8 mouse cellular contexts compared by ENCODE assay signal in genomic region chr3:69290294-69290693, GRCm38 (mm10). TPM values are rescaled to one million over a fixed set of nuclear protein-coding genes. Genes with fewer than 3 reads are reported as not detected.
A peak's percentile ranks its signal among the peaks of the same experiment; 100 is the strongest.
DNase-seq lines count a peak whose midpoint lies in the region; ATAC-seq lines count a peak whose summit lies in the region.
"Had no signal": no experiment of that assay in that cellular context is flagged by ENCODE, and none has a peak within 500 bp of the region (broad histone marks: within the 10 kb centered on the region; RNA-seq: fewer than 3 reads in every experiment).

No protein-coding gene starts in this region.

- H3K36me3 ChIP-seq in heart, embryonic 13.5 days, result no peaks in the 10 kb centered on the region
- H3K36me3 ChIP-seq in midbrain, embryonic 15.5 days (replicated peaks), result no peaks in the 10 kb centered on the region
- H3K36me3 ChIP-seq: liver, embryonic 13.5 days had no signal

- 0 out of 2 replicates have a peak overlapping the region, but pooled peaks have one; percentile 14 for H3K27ac ChIP-seq in heart, embryonic 13.5 days (replicated peaks)
- H3K27ac ChIP-seq in midbrain, embryonic 15.5 days, result no peak overlapping the region
- H3K27ac ChIP-seq: liver, embryonic 13.5 days had no signal

- no peak overlapping the region for H3K9ac ChIP-seq in heart, embryonic 13.5 days
- H3K9ac ChIP-seq in midbrain, embryonic 15.5 days, result no peak overlapping the region
- H3K9ac ChIP-seq: liver, embryonic 13.5 days had no signal

- H3K4me3 ChIP-seq in heart, embryonic 13.5 days, result no peak overlapping the region
- no peak overlapping the region for H3K4me3 ChIP-seq in midbrain, embryonic 15.5 days
- H3K4me3 ChIP-seq: liver, embryonic 13.5 days had no signal

- no peak for ATAC-seq in heart, embryonic 13.5 days (ENCODE audit: extremely low read depth, insufficient number of reproducible peaks, low FRiP score, low TSS enrichment)
- ATAC-seq in midbrain, embryonic 15.5 days (replicated peaks), result peak; percentile 75

- no peaks in the 10 kb centered on the region for H3K9me3 ChIP-seq in heart, embryonic 13.5 days
- no peaks in the 10 kb centered on the region for H3K9me3 ChIP-seq in midbrain, embryonic 15.5 days
- H3K9me3 ChIP-seq: liver, embryonic 13.5 days had no signal

- peak; percentile 51 for DNase-seq in 3134 (ENCODE audit: extremely low read depth, insufficient read length, low spot score)
- peak; percentile 87 for DNase-seq in MN1 (ENCODE audit: low spot score)
- peak; percentile 67 to 80 for DNase-seq in cerebellum, postnatal 14 days
- peak; percentile 37 for DNase-seq in layer of hippocampus, adult 9-11 months
- DNase-seq in thymus, postnatal 14 days, result peak; percentile 32
- DNase-seq: liver, embryonic 13.5 days had no signal

- 47% methylated on average over 7 of the region's 7 CpGs for WGBS in heart, embryonic 13.5 days
- 60% methylated on average over 7 of the region's 7 CpGs for WGBS in midbrain, embryonic 15.5 days

- peaks cover 11% of the 10 kb centered on the region for H3K4me1 ChIP-seq in heart, embryonic 13.5 days
- no peaks in the 10 kb centered on the region; the same call in 1 of the 2 replicates for H3K4me1 ChIP-seq in midbrain, embryonic 15.5 days
- H3K4me1 ChIP-seq: liver, embryonic 13.5 days had no signal

- H3K4me2 ChIP-seq in heart, embryonic 13.5 days, result peak overlapping the region; percentile 44
- no peak overlapping the region; the same call in 1 of the 2 replicates for H3K4me2 ChIP-seq in midbrain, embryonic 15.5 days
- H3K4me2 ChIP-seq: liver, embryonic 13.5 days had no signal

- no peaks in the 10 kb centered on the region for H3K27me3 ChIP-seq in heart, embryonic 13.5 days (replicated peaks)
- H3K27me3 ChIP-seq in midbrain, embryonic 15.5 days (replicated peaks), result no peaks in the 10 kb centered on the region
- H3K27me3 ChIP-seq: liver, embryonic 13.5 days had no signal

RNA-seq across cellular contexts. Expression of gene Ppm1l, which starts 26.4 kb away (rescaled TPM):
- polyA plus RNA-seq in heart, embryonic 13.5 days (2015; fragmentation: Nextera tagmentation; extraction: Ambion mirVana), result 7.4 TPM in 2 replicates
- 24.7 and 26.0 TPM in 2 replicates for polyA plus RNA-seq in midbrain, embryonic 15.5 days (2015; fragmentation: Nextera tagmentation; extraction: Ambion mirVana)

Comparison
In these comparisons a context has a peak if more than half of its experiments do, and no peak if none do; other contexts are left out.
1. DNase-seq: peak in every context shown above with its lines; median percentile 87 in MN1; 74 in cerebellum, postnatal 14 days; 51 in 3134; 37 in layer of hippocampus, adult 9-11 months; 32 in thymus, postnatal 14 days.